13 mouse cellular contexts compared by ENCODE assay signal in genomic region chr6:115890601-115891000, GRCm38 (mm10). TPM values are rescaled to one million over a fixed set of nuclear protein-coding genes. Genes with fewer than 3 reads are reported as not detected.
DNase-seq lines count a peak whose midpoint lies in the region; ATAC-seq and TF ChIP-seq lines count a peak whose summit lies in the region.
"Had no signal": no experiment of that assay in that cellular context is flagged by ENCODE, and none has a peak within 500 bp of the region (broad histone marks: within the 10 kb centered on the region; RNA-seq: fewer than 3 reads in every experiment).

No protein-coding gene starts in this region.

- no peak for ATAC-seq in lung, embryonic 14.5 days (ENCODE audit: insufficient read depth)
- no peak for ATAC-seq in intestine, embryonic 16.5 days

- TF ChIP-seq CTCF in lung, embryonic 14.5 days (IDR thresholded peaks at IDR 0.05; ENCODE audit: low read depth): no peak

- DNase-seq in heart, embryonic 10.5 days (ENCODE audit: low spot score): no peak
- no peak for DNase-seq in heart, adult 9 months (ENCODE audit: low spot score in 2 of 2)
- no peak for DNase-seq in lung, embryonic 14.5 days
- no peak for DNase-seq in lung, postnatal 36 days
- no peak for DNase-seq in embryonic facial prominence, embryonic 10.5 days (ENCODE audit: low spot score)
- no peak for DNase-seq in spleen, adult 12 weeks (ENCODE audit: low spot score)
- DNase-seq in ovary, postnatal 14 days (ENCODE audit: low spot score): no peak
- DNase-seq: B cell, adult 2 months had no signal

- H3K36me3 ChIP-seq in heart, embryonic 10.5 days: peaks cover 46% of the 10 kb centered on the region
- H3K36me3 ChIP-seq in lung, embryonic 14.5 days (ENCODE audit: insufficient read depth): peaks cover 26% of the 10 kb centered on the region
- H3K36me3 ChIP-seq in embryonic facial prominence, embryonic 10.5 days (replicated peaks): peaks cover 76% of the 10 kb centered on the region
- peaks cover 3% of the 10 kb centered on the region; the same call in 1 of the 2 replicates for H3K36me3 ChIP-seq in intestine, embryonic 16.5 days (ENCODE audit: control insufficient read depth, insufficient read depth, low read length)

- WGBS in heart, embryonic 10.5 days: 68% methylated on average over 8 of the region's 8 CpGs
- 49% methylated on average over 8 of the region's 8 CpGs for WGBS in lung, embryonic 14.5 days
- 90% methylated on average over 8 of the region's 8 CpGs for WGBS in embryonic facial prominence, embryonic 10.5 days
- 70% methylated on average over 8 of the region's 8 CpGs for WGBS in intestine, embryonic 16.5 days

- H3K4me3 ChIP-seq in heart, embryonic 10.5 days: no peak overlapping the region
- H3K4me3 ChIP-seq in lung, embryonic 14.5 days (ENCODE audit: low read depth, low read length): no peak overlapping the region
- H3K4me3 ChIP-seq in embryonic facial prominence, embryonic 10.5 days: no peak overlapping the region
- H3K4me3 ChIP-seq in intestine, embryonic 16.5 days (ENCODE audit: low read length): no peak overlapping the region
- H3K4me3 ChIP-seq: limb, embryonic 12.5 days had no signal

- H3K9ac ChIP-seq in lung, embryonic 14.5 days: no peak overlapping the region
- H3K9ac ChIP-seq in intestine, embryonic 16.5 days (ENCODE audit: low read depth, low read length): no peak overlapping the region
- H3K9ac ChIP-seq: limb, embryonic 12.5 days had no signal

- no peaks in the 10 kb centered on the region for H3K27me3 ChIP-seq in heart, embryonic 10.5 days (ENCODE audit: insufficient read depth, poor library complexity, severe bottlenecking)
- no peaks in the 10 kb centered on the region for H3K27me3 ChIP-seq in lung, embryonic 14.5 days (ENCODE audit: insufficient read depth, low read length)
- no peaks in the 10 kb centered on the region for H3K27me3 ChIP-seq in embryonic facial prominence, embryonic 10.5 days (replicated peaks; ENCODE audit: low read depth, poor library complexity, severe bottlenecking)
- H3K27me3 ChIP-seq in intestine, embryonic 16.5 days (replicated peaks; ENCODE audit: control insufficient read depth, insufficient read depth, low read length): no peaks in the 10 kb centered on the region
- H3K27me3 ChIP-seq: limb, embryonic 12.5 days had no signal

- H3K27ac ChIP-seq in heart, embryonic 10.5 days: peak overlapping the region; percentile 73
- peak overlapping the region; percentile 85 for H3K27ac ChIP-seq in lung, embryonic 14.5 days (ENCODE audit: low read depth)
- H3K27ac ChIP-seq in embryonic facial prominence, embryonic 10.5 days (replicated peaks): peak overlapping the region; percentile 24; the same call in 1 of the 2 replicates
- peak overlapping the region; percentile 46 for H3K27ac ChIP-seq in intestine, embryonic 16.5 days (ENCODE audit: low read length)
- H3K27ac ChIP-seq: limb, embryonic 12.5 days had no signal

- no peak overlapping the region for H3K4me2 ChIP-seq in lung, embryonic 14.5 days
- H3K4me2 ChIP-seq in intestine, embryonic 16.5 days (ENCODE audit: low read depth, low read length): no peak overlapping the region
- H3K4me2 ChIP-seq: limb, embryonic 12.5 days had no signal

- H3K4me1 ChIP-seq in heart, embryonic 10.5 days: peaks cover 18% of the 10 kb centered on the region
- peaks cover 15% of the 10 kb centered on the region for H3K4me1 ChIP-seq in lung, embryonic 14.5 days (ENCODE audit: insufficient read depth)
- H3K4me1 ChIP-seq in embryonic facial prominence, embryonic 10.5 days: peaks cover 25% of the 10 kb centered on the region
- peaks cover 12% of the 10 kb centered on the region for H3K4me1 ChIP-seq in intestine, embryonic 16.5 days (ENCODE audit: control insufficient read depth, insufficient read depth, low read length)

- H3K9me3 ChIP-seq in heart, embryonic 10.5 days: no peaks in the 10 kb centered on the region
- H3K9me3 ChIP-seq in lung, embryonic 14.5 days (ENCODE audit: low read depth, low read length): no peaks in the 10 kb centered on the region
- peaks cover 7% of the 10 kb centered on the region; the same call in 1 of the 2 replicates for H3K9me3 ChIP-seq in embryonic facial prominence, embryonic 10.5 days
- H3K9me3 ChIP-seq in intestine, embryonic 16.5 days (ENCODE audit: control insufficient read depth, low read length): no peaks in the 10 kb centered on the region

RNA-seq across cellular contexts. Expression of gene Ift122, which starts 37.3 kb away (rescaled TPM):
- polyA plus RNA-seq in heart, embryonic 10.5 days (2016; fragmentation: Nextera tagmentation; extraction: Ambion mirVana): 27.0 and 31.3 TPM in 2 replicates
- polyA plus RNA-seq in lung, embryonic 14.5 days (2014; fragmentation: Nextera tagmentation; extraction: Ambion mirVana): 22.2 and 25.6 TPM in 2 replicates
- polyA plus RNA-seq in embryonic facial prominence, embryonic 10.5 days (2016; fragmentation: Nextera tagmentation; extraction: Ambion mirVana): 30.7 and 31.4 TPM in 2 replicates
- 13.0 and 13.1 TPM in 2 replicates for polyA plus RNA-seq in intestine, embryonic 16.5 days (2015; fragmentation: Nextera tagmentation; extraction: Ambion mirVana)

RNA-seq across cellular contexts. Expression of gene Mbd4, which starts 37.4 kb away (rescaled TPM):
- polyA plus RNA-seq in heart, embryonic 10.5 days (2016; fragmentation: Nextera tagmentation; extraction: Ambion mirVana): 15.2 and 22.4 TPM in 2 replicates
- 17.1 and 20.1 TPM in 2 replicates for polyA plus RNA-seq in lung, embryonic 14.5 days (2014; fragmentation: Nextera tagmentation; extraction: Ambion mirVana)
- polyA plus RNA-seq in embryonic facial prominence, embryonic 10.5 days (2016; fragmentation: Nextera tagmentation; extraction: Ambion mirVana): 33.2 and 34.2 TPM in 2 replicates
- polyA plus RNA-seq in intestine, embryonic 16.5 days (2015; fragmentation: Nextera tagmentation; extraction: Ambion mirVana): 10.0 and 12.2 TPM in 2 replicates

RNA-seq across cellular contexts. Expression of gene Rho, which starts 40.9 kb away (rescaled TPM):
- polyA plus RNA-seq in heart, embryonic 10.5 days (2016; fragmentation: Nextera tagmentation; extraction: Ambion mirVana): 0.28 TPM in 1 of 2 replicates, not detected in the other
- polyA plus RNA-seq in lung, embryonic 14.5 days (2014; fragmentation: Nextera tagmentation; extraction: Ambion mirVana): 0.09 and 0.18 TPM in 2 replicates
- 0.33 and 0.51 TPM in 2 replicates for polyA plus RNA-seq in embryonic facial prominence, embryonic 10.5 days (2016; fragmentation: Nextera tagmentation; extraction: Ambion mirVana)
- 0.31 TPM in 1 of 2 replicates, not detected in the other for polyA plus RNA-seq in intestine, embryonic 16.5 days (2015; fragmentation: Nextera tagmentation; extraction: Ambion mirVana)
- polyA plus RNA-seq: liver, embryonic 16.5 days had no signal

RNA-seq across cellular contexts. Expression of gene Efcab12, which starts 52.4 kb away (rescaled TPM):
- 0.46 and 0.74 TPM in 2 replicates for polyA plus RNA-seq in heart, embryonic 10.5 days (2016; fragmentation: Nextera tagmentation; extraction: Ambion mirVana)
- 0.80 and 0.87 TPM in 2 replicates for polyA plus RNA-seq in lung, embryonic 14.5 days (2014; fragmentation: Nextera tagmentation; extraction: Ambion mirVana)
- 1.1 and 1.2 TPM in 2 replicates for polyA plus RNA-seq in embryonic facial prominence, embryonic 10.5 days (2016; fragmentation: Nextera tagmentation; extraction: Ambion mirVana)
- 0.36 and 0.44 TPM in 2 replicates for polyA plus RNA-seq in intestine, embryonic 16.5 days (2015; fragmentation: Nextera tagmentation; extraction: Ambion mirVana)

RNA-seq across cellular contexts. Expression of gene H1foo, which starts 54.1 kb away (rescaled TPM):
- not detected in 2 replicates for polyA plus RNA-seq in heart, embryonic 10.5 days (2016; fragmentation: Nextera tagmentation; extraction: Ambion mirVana)
- not detected in 2 replicates for polyA plus RNA-seq in lung, embryonic 14.5 days (2014; fragmentation: Nextera tagmentation; extraction: Ambion mirVana)
- not detected in 2 replicates for polyA plus RNA-seq in embryonic facial prominence, embryonic 10.5 days (2016; fragmentation: Nextera tagmentation; extraction: Ambion mirVana)
- not detected in 2 replicates for polyA plus RNA-seq in intestine, embryonic 16.5 days (2015; fragmentation: Nextera tagmentation; extraction: Ambion mirVana)
- polyA plus RNA-seq: cerebellum, adult 2 months; hindbrain, embryonic 16.5 days; limb, embryonic 12.5 days; liver, embryonic 16.5 days had no signal

Comparison
In these comparisons a context has a peak if more than half of its experiments do, and no peak if none do; other contexts are left out.
1. H3K27ac ChIP-seq: peak in every context shown above with its lines; median percentile 85 in lung, embryonic 14.5 days; 73 in heart, embryonic 10.5 days; 46 in intestine, embryonic 16.5 days; 24 in embryonic facial prominence, embryonic 10.5 days.